Mouse (Mus musculus) lung, adult 2 months (tissue): ENCODE data around the gene Tgfbr2.

ENCODE experiments used
- CTCF ChIP-seq: fragments of 200-500 bp; IDR thresholded peaks from 2 replicates; pipeline ENCODE4 v1.5.1; 2011; ENCODE audit warnings: mild to moderate bottlenecking, low read length, control low read depth; ENCODE audit not compliant: insufficient read depth
- POLR2A ChIP-seq: fragments of 200-500 bp; IDR thresholded peaks from 2 replicates; pipeline ENCODE4 v1.6.1; 2011; ENCODE audit warnings: low read depth, mild to moderate bottlenecking, control low read depth, low read length, borderline replicate concordance; ENCODE audit errors: extremely low read depth

- TF ChIP-seq CTCF (no peak), POLR2A (no peak)
Measured at GRCm38 (mm10) chr9:116136811-116137210, 38.3 kb downstream of the Tgfbr2 start.
